Mouse (Mus musculus) ovary, adult 18-20 months (tissue): Measurements from ENCODE around the gene Pnma5.

Experiments used
- DNase-seq: peaks from one replicate; pipeline ENCODE4 v3.0.0; 2022; ENCODE audit warnings: low spot score, mixed read lengths

Gene Pnma5

GRCm38 (mm10) chrX:72985607-72986006 is 51.3 kb downstream of the Pnma5 start:
- no peak for DNase-seq
